Mouse (Mus musculus): ENCODE results near the gene Gzmk. TPM values are rescaled to one million over a fixed set of nuclear protein-coding genes. Genes with fewer than 3 reads are reported as not detected.

Gzmk gene
- total and polyA plus RNA-seq, 3 experiments, result not detected

DNA sequence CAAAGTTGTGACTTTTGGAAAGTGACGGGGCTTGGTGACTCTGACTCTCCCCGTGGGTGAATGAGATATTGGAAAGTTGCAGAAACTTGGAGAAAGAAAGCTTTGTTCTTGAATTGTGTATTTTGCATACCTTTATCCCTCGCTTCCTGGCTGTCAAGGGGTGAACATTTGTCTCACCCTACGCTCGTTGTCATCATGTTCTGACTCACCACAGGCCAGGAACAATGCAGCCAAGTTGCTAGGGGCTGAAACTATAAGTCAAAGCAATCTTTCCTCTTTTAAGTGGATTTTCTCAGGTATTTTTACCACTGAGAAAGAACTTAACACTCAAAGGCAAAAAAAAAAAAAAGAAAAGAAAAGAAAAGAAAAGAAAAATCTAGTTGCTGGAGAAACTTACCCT is 22.6 kb downstream of the Gzmk start:
- dilution Hi-C loops (cut with MboI; ENCODE audit: extremely low pct_ligation_motif_present, extremely low pct_unique_long_range_greater_than_20kb, low sequenced_read_pairs) (no loop called here), in situ Hi-C loops (cut with MboI; ENCODE audit: low pct_ligation_motif_present, low pct_unique_long_range_greater_than_20kb, low sequenced_read_pairs) (no loop called here)
- no peaks in the 10 kb centered on the region for H3K79me2 ChIP-seq (replicated peaks; ENCODE audit: control insufficient read depth, extremely low read depth, insufficient read depth, poor library complexity, severe bottlenecking)
- H3K9ac ChIP-seq (ENCODE audit: insufficient read depth, low read depth), result no peak overlapping the region
- no peaks in the 10 kb centered on the region for H3K36me3 ChIP-seq (replicated peaks in 1 of 2; ENCODE audit: control insufficient read depth in 1 of 2, insufficient read depth in 1 of 2, low read length in 1 of 2)
- TF ChIP-seq UBTF (IDR thresholded peaks at IDR 0.05; ENCODE audit: low read depth, low read length) (no peak), BHLHE40 (IDR thresholded peaks at IDR 0.05; ENCODE audit: low read depth, low read length) (no peak), ETS1 (conservative IDR thresholded peaks at IDR 0.05; ENCODE audit: low read depth, low read length) (no peak), MYC (IDR thresholded peaks at IDR 0.05; ENCODE audit: low read depth, low read length) (no peak), TCF12 (IDR thresholded peaks at IDR 0.05; ENCODE audit: low read depth, low read length) (no peak), JUND (conservative IDR thresholded peaks at IDR 0.05; ENCODE audit: low read depth, low read length) (no peak), CTCF (conservative IDR thresholded peaks at IDR 0.05 in 1 of 2, IDR thresholded peaks at IDR 0.05 in 1 of 2; ENCODE audit: low read depth in 2 of 2, low read length in 2 of 2) (no peak), ZKSCAN1 (IDR thresholded peaks at IDR 0.05; ENCODE audit: borderline replicate concordance, low read depth, low read length) (no peak), POLR2A (IDR thresholded peaks at IDR 0.05; ENCODE audit: low read depth, low read length) (no peak), ZMIZ1 (IDR thresholded peaks at IDR 0.05; ENCODE audit: low read depth, low read length) (no peak), EP300 (IDR thresholded peaks at IDR 0.05; ENCODE audit: low read length) (no peak), USF1 (IDR thresholded peaks at IDR 0.05; ENCODE audit: low read depth, low read length) (no peak), RAD21 (IDR thresholded peaks at IDR 0.05; ENCODE audit: low read depth, low read length) (no peak), MAFK (IDR thresholded peaks at IDR 0.05; ENCODE audit: insufficient replicate concordance, low read length) (no peak), IRF4 (IDR thresholded peaks at IDR 0.05; ENCODE audit: low read depth, low read length) (no peak)
- no peak overlapping the region for H3K4me3 ChIP-seq (replicated peaks in 1 of 3; ENCODE audit: low read depth in 2 of 3, low read length in 2 of 3, poor library complexity in 1 of 3)
- H3K27ac ChIP-seq (ENCODE audit: insufficient read depth, low read depth), result no peak overlapping the region
- no peak for DNase-seq (ENCODE audit: extremely low read depth)
- H3K27me3 ChIP-seq (replicated peaks), result no peaks in the 10 kb centered on the region
- no peak overlapping the region for H3K4me2 ChIP-seq (ENCODE audit: insufficient read depth, low read depth, poor library complexity, severe bottlenecking)
- peaks cover 0 to 4% of the 10 kb centered on the region in 2 experiments; a peak in 2 of 4 replicates for H3K4me1 ChIP-seq (ENCODE audit: control insufficient read depth in 1 of 2, insufficient read depth in 2 of 2)
- no peaks in the 10 kb centered on the region for H3K9me3 ChIP-seq (replicated peaks; ENCODE audit: low read length)

DNA sequence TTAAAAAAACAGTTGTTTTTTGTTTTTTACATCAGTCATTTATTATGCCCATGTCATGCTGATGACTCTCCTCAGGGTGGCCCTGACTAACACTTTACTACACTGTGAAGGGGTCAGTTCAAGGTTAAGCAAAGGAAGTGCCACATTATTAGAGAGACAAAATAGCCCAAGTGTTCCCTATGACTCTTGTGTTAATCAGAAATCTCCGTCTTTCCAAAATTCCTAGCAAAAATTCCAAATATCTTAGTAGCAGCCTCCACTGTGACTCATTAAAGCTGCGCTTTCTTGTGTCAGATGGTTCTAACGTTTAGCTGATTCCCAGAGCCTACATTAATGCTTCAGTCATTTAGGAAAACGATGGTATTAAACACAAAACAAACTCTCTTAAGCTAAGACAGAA is 23.5 kb downstream of the Gzmk start:
- in situ Hi-C loops (cut with MboI; ENCODE audit: low pct_ligation_motif_present, low pct_unique_long_range_greater_than_20kb, low sequenced_read_pairs), result no loop called here
- Histone ChIP-seq H3K9ac (ENCODE audit: insufficient read depth, low read depth) (no peak overlapping the region), H3K4me1 (ENCODE audit: control insufficient read depth in 1 of 2, insufficient read depth in 2 of 2) (peaks cover 4 to 11% of the 10 kb centered on the region in 2 experiments), H3K79me2 (replicated peaks; ENCODE audit: control insufficient read depth, extremely low read depth, insufficient read depth, poor library complexity, severe bottlenecking) (no peaks in the 10 kb centered on the region), H3K4me2 (ENCODE audit: insufficient read depth, low read depth, poor library complexity, severe bottlenecking) (no peak overlapping the region), H3K27me3 (replicated peaks) (no peaks in the 10 kb centered on the region), H3K4me3 (replicated peaks in 1 of 3; ENCODE audit: low read depth in 2 of 3, low read length in 2 of 3, poor library complexity in 1 of 3) (no peak overlapping the region), H3K36me3 (replicated peaks in 1 of 2; ENCODE audit: control insufficient read depth in 1 of 2, insufficient read depth in 1 of 2, low read length in 1 of 2) (no peaks in the 10 kb centered on the region), H3K9me3 (replicated peaks; ENCODE audit: low read length) (no peaks in the 10 kb centered on the region), H3K27ac (ENCODE audit: insufficient read depth, low read depth) (no peak overlapping the region)
- DNase-seq (ENCODE audit: extremely low read depth), result no peak
- dilution Hi-C loops (cut with MboI; ENCODE audit: extremely low pct_ligation_motif_present, extremely low pct_unique_long_range_greater_than_20kb, low sequenced_read_pairs), result no loop called here
- TF ChIP-seq EP300 (IDR thresholded peaks at IDR 0.05; ENCODE audit: low read length) (no peak), CTCF (conservative IDR thresholded peaks at IDR 0.05 in 1 of 2, IDR thresholded peaks at IDR 0.05 in 1 of 2; ENCODE audit: low read depth in 2 of 2, low read length in 2 of 2) (no peak), ZMIZ1 (IDR thresholded peaks at IDR 0.05; ENCODE audit: low read depth, low read length) (no peak), PAX5 (IDR thresholded peaks at IDR 0.05; ENCODE audit: low read length) (no peak), RCOR1 (conservative IDR thresholded peaks at IDR 0.05; ENCODE audit: low read depth, low read length) (no peak), RAD21 (IDR thresholded peaks at IDR 0.05; ENCODE audit: low read depth, low read length) (no peak), ELF1 (IDR thresholded peaks at IDR 0.05; ENCODE audit: low read depth, low read length) (no peak), MAFK (IDR thresholded peaks at IDR 0.05; ENCODE audit: insufficient replicate concordance, low read length) (no peak), IRF4 (IDR thresholded peaks at IDR 0.05; ENCODE audit: low read depth, low read length) (no peak), USF2 (conservative IDR thresholded peaks at IDR 0.05; ENCODE audit: low read depth, low read length) (no peak)

Data from CH12.LX (cell line).